Mouse (Mus musculus): ENCODE measurements around the gene E030025P04Rik.

Gene E030025P04Rik

DNA sequence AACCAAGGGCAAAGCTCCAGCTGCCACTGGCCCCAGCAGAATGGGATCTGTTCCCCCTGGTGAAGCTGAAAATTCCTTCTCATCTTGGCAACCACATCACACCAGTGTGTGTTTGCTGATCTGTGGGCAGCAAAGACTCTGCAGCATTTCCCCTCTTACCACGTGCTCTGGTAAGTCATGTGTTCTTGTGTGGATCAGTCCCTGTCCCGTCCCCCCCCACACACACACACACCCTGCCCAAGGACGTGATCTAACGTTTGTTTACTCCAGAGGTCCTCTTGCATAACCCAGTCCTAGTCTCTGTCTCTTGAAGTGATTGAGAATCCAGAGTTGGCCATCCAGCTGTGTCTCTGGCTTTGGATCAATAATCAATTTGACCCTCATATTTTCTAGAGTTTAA, at the start of gene E030025P04Rik:
Gene E030025P04Rik, minus strand, starts transcription at position 134 of the 400 bp plus-strand sequence.
- in situ Hi-C loops (cut with MseI, MboI), result no loop called here

DNA sequence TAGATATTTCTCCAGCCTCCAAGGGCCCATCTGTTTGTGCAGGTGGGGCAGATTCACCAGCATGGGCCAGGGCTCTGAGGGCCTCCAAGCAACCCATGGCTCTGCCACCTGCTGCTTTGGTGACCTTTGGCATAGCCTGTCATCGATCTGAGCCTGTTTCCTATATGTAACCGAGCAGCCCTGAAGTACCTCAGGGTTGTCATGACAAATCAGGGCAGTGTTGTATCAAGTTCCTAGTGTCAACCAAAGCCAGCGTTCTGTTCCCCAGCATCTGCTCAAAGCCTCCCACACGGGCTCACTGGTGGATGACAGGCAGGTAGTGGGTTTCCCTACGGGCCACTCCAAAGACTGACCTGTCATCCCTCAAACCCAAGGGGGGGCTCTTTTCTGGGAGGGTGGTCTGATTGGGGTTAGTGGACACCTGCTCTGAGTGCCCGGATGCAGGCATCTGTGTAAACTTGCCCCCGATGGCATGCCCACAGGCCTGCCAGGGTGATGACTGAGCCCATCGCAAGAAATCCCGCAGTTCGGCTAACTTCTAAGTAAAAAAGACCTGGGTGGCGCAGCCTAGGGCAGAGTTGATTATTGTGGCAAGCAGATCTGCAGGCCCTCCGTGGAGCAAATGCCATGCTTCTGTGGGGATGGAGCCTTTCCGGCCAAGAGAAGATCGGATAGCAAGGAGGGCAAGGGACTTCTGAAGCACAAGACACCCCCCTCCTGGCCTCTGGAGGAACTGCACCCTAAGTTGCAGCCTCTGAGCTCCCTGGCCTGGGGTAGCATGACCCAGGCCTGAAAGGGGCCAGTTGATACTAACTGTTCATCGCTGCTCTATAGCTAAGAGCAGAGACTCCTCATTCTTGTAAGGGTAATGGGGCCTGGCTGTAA, 48.7 kb upstream of the E030025P04Rik start:
- in situ Hi-C loops (cut with MseI, MboI), result loop anchor here (10.0 kb wide), 2 partner anchors 738 to 748 kb away; no protein-coding TSS in a partner anchor

GRCm38 (mm10) chr11:109188235-109188634, 44.1 kb upstream of the E030025P04Rik start:
- in situ Hi-C loops (cut with MseI, MboI), result no loop called here

DNA sequence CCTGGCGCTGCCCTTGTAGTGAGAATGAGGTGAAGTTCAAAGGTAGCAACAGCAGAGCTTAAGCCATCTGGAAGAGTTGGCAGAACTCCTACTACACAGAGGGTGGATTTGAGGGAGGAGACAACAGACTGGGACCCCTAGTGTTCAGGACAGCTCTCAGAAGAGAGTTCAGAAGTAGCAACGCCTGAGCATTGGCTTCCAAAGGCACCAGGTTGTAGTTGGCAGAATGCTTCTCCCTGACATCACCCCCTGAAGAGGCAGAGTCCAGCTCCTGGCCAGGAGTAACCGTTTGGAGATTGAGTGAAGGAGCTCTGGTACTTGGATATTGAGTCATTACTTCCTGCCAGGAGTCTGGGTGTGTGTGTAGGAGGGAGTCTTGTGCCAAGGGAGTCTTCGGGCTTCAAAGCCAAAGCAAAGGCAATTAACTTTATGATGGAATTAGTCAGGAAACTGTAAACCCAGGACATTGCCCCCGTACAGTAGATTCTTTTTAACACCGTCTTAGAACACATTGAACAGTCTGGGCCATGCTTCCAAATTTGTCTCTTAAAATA, 43.5 kb upstream of the E030025P04Rik start:
- in situ Hi-C loops (cut with MseI, MboI), result no loop called here

DNA sequence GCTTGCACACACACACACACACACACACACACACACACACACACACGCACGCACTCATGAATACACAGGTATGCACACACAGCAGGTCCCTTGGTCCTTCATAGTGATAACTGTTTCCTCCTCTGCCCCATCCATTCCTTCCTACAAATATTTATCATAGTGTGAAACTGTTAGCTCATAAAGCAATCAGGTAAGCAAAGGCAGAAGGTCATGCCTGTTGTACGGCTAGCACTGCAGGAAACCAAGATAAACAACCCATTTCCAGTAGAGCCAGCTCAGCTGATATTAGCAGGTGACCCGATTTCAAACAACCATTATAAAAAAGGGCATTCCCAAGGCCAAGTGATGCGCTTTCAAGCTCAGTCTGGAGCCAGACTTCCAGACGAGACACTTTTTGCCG, 36.9 kb upstream of the E030025P04Rik start:
- in situ Hi-C loops (cut with MseI, MboI), result no loop called here

GRCm38 (mm10) chr11:109180290-109180689, 36.1 kb upstream of the E030025P04Rik start:
- in situ Hi-C loops (cut with MseI, MboI), result no loop called here

DNA sequence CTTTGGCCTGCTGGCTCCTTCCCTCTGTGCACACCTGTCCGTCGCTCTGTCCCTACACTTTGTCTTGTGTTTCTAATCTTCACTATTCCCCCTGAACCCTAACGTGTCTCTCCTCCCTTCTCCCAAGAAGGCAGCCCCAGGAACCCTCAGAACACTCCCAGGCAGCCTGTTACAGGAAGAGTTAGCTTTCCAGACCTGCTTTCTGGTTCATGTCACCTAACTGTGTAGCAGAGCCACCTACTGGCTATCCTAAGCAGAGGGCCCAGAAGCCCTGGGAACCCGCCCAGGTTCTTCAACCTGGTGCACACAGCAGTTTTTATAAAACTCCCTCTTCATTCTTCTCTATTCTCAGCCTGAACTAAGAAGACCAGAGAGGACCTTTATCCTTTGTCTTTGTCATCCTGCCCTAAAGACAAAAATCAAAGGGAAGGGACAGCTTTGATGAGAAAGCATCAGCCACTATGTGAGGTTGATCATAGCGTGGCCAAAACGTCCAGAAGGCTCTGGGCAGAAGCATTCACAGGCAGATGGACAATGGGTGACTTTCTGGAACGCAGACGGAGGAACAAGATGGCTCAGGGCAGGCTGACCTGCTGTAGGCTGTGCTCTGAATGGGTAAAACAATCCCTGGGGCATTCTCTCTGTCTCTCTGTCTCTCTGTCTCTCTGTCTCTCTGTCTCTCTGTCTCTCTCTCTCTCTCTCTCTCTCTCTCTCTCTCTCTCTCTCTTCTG, 34.8 kb upstream of the E030025P04Rik start:
- in situ Hi-C loops (cut with MseI, MboI), result no loop called here

DNA sequence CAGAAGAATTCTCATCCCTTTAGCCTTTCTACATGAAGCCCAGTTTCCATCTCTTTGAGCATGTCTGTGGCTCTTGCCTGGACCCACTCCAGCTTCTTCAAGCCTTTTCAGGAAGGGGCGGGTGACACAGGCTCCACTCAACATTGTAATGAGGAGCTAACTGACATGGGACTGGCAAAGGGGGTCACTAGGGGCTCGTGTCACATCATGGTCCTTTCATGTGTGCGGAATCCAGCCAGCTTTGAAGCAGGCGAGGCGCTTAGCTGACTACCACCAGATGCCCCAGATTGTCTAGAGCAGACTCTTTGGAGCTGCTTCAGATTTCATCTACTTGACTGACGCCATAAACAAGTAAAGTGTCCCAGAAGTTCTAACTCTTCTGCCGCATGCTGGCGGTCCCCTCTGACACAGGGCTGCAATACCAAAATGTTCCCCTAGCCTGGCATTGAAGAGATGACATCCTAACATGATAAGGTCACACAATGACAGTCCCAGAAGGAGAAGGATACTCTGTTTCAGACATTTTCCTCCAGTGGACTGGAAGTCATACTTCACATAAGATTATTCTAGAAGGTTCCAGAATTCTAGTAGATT, 31.3 kb upstream of the E030025P04Rik start:
- in situ Hi-C loops (cut with MseI, MboI), result no loop called here

- in situ Hi-C loops (cut with MseI, MboI), result no loop called here
Observed at GRCm38 (mm10) chr11:109172224-109172623, 28.1 kb upstream of the E030025P04Rik start.

- in situ Hi-C loops (cut with MseI, MboI), result no loop called here
Observed at GRCm38 (mm10) chr11:109170771-109171170, 26.6 kb upstream of the E030025P04Rik start.

- in situ Hi-C loops (cut with MseI, MboI), result no loop called here
Observed at GRCm38 (mm10) chr11:109157694-109158093, 13.5 kb upstream of the E030025P04Rik start.

GRCm38 (mm10) chr11:109144890-109145341, 747 bp upstream of the E030025P04Rik start:
- in situ Hi-C loops (cut with MseI, MboI), result no loop called here

DNA sequence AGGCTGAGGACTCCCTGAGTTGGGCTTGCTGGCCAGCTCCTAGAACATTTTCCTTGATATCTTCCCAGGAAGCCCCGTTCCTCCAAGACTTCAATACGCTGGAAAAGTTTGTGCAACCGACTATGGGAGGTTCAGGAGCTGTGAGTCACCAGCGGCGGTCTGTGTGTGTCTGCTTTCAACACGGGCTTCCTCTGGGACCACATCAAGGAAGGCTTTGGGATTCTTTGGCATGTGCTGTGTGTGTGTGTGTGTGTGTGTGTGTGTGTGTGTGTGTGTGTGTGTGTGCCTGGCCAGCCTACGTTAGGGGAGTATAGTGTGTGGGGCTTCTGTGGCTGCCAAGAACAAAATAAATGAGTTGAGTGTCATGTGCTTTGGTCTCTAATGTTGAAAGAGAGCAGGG, 17.7 kb downstream of the E030025P04Rik start:
- in situ Hi-C loops (cut with MseI, MboI), result no loop called here

GRCm38 (mm10) chr11:109125451-109125850, 18.7 kb downstream of the E030025P04Rik start:
- in situ Hi-C loops (cut with MseI, MboI), result no loop called here

GRCm38 (mm10) chr11:109124284-109124683, 19.9 kb downstream of the E030025P04Rik start:
- in situ Hi-C loops (cut with MseI, MboI), result no loop called here

DNA sequence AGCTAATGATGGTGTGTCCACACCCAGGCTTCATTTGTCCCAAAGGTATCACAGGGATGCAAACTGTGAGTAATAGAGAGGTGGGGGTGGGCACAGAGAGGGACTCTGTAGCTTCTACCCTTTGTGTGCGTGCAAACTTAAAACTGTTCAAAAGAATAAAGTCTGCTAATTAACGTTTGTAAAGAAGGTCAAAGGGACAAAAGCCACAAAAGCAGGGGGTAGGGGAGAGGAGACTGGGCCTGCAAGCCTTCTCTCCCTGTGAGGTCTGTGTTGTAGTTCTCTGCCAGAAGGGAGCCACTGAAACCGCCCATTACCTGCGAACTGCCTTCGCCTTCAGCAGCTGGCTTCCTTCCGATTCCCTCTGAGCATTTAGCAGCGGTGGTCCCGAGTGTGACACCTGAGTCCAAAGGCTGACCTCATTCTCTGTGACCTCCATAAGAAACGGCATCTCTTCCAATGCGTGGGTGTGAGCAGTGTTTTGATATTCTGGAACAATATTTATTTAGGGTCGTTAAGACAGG, 34.3 kb downstream of the E030025P04Rik start:
- in situ Hi-C loops (cut with MseI, MboI), result no loop called here

DNA sequence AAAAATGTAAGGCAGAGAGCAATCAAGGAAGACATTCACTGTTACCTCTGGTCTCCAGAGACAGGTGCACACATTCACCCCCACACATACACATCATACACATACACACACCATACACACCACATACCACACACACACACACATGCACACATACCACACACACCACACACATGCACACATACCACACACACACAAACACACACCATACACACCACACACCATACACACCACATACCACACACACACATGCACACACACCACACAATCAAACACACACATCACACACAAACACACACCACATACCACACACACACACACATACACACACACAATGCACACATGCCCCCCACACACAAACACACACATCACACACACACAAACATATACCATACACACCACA, 35.1 kb downstream of the E030025P04Rik start:
- in situ Hi-C loops (cut with MseI, MboI), result no loop called here

GRCm38 (mm10) chr11:109107518-109108205, 36.5 kb downstream of the E030025P04Rik start:
- in situ Hi-C loops (cut with MseI, MboI), result no loop called here

- in situ Hi-C loops (cut with MseI, MboI), result no loop called here
Observed at GRCm38 (mm10) chr11:109106751-109107150, 37.4 kb downstream of the E030025P04Rik start.

GRCm38 (mm10) chr11:109106181-109106580, 38.0 kb downstream of the E030025P04Rik start:
- in situ Hi-C loops (cut with MseI, MboI), result no loop called here

DNA sequence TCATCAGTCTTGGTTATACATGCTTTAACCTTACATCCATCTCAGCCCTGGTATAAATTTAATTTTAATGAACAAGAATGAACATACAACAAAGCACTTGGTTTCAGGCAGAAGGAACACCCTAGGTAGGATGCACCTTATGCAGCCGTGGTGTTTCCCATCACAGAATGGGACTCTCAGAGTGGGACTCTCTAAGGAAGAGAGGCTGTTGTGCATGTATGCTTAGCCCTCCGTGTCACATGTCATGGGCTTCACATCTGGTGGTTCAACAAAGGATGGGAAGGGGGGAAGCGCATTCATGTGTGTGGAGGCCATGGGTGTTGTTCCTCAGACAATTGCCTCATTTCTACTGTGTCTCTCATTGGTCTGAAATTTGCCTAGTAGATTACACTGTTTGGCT, 40.8 kb downstream of the E030025P04Rik start:
- in situ Hi-C loops (cut with MseI, MboI), result no loop called here

Measured in mouse trophoblast stem cell (cell line).